Mouse (Mus musculus) CH12.LX (cell line): ENCODE measurements around the gene Srsf7.

Experiments
- CTCF ChIP-seq, 2 experiments: IDR thresholded peaks in 1 of 2; conservative IDR thresholded peaks in 1 of 2; 2 replicates each; pipeline ENCODE4 v1.5.1; 2011 to 2012; ENCODE audit warnings: low read depth in 2 of 2, low read length in 2 of 2, improper control_type of control experiment in 1 of 2, inconsistent platforms in 1 of 2, mild to moderate bottlenecking in 1 of 2, moderate library complexity in 1 of 2
- EP300 ChIP-seq: IDR thresholded peaks from 2 replicates; pipeline ENCODE4 v1.6.1; 2011; ENCODE audit warnings: low read length, improper control_type of control experiment
- HCFC1 ChIP-seq: IDR thresholded peaks from 2 replicates; pipeline ENCODE4 v1.6.1; 2012; ENCODE audit warnings: low read depth, mild to moderate bottlenecking, inconsistent platforms, low read length, improper control_type of control experiment
- POLR2A ChIP-seq: IDR thresholded peaks from 2 replicates; pipeline ENCODE4 v1.6.1; 2011; ENCODE audit warnings: low read depth, mild to moderate bottlenecking, improper control_type of control experiment, low read length
- TBP ChIP-seq: conservative IDR thresholded peaks from 2 replicates; pipeline ENCODE4 v1.6.1; 2011; ENCODE audit warnings: low read depth, low read length, improper control_type of control experiment
- TCF12 ChIP-seq: IDR thresholded peaks from 2 replicates; pipeline ENCODE4 v1.6.1; 2014; ENCODE audit warnings: low read depth, mild to moderate bottlenecking, inconsistent platforms, low read length, improper control_type of control experiment
- ZC3H11A ChIP-seq: IDR thresholded peaks from 2 replicates; pipeline ENCODE4 v1.6.1; 2012; ENCODE audit warnings: low read depth, mild to moderate bottlenecking, inconsistent platforms, low read length, improper control_type of control experiment

DNA sequence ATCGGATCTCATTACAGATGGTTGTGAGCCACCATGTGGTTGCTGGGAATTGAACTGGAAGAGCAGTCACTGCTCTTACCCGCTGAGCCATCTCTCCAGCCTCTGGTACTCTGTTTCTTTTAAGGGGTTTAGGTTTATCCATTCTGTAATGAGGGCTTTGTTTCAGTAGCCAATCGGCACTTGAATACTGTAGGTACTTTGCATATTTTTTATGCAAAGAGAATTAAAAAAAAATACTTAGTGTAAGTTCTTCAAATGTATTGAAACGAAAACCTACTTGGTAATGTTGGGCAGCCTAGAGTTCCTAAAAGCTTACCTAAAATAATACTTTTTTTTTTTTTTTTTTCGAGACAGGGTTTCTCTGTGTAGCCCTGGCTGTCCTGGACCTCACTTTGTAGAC, 30.4 kb upstream of the Srsf7 start:
- TF ChIP-seq POLR2A (no peak), HCFC1 (no peak), CTCF (conservative IDR thresholded peaks at IDR 0.05 in 1 of 2, IDR thresholded peaks at IDR 0.05 in 1 of 2; ENCODE audit: low read depth in 2 of 2, low read length in 2 of 2) (no peak), TCF12 (no peak), TBP (no peak), EP300 (no peak), ZC3H11A (no peak)
